Mouse (Mus musculus) heart, adult 2 months (tissue): ENCODE measurements at regions not wholly inside any gene's neighbourhood (a gene's known extent, or its start where the extent isn't known, plus 50 kb on each side); places are given as distances from the start of the nearest gene placed in this dataset.

Experiments used
- DNase-seq, 2 experiments: peaks; one replicate each; pipeline ENCODE4 v3.0.0; 2021
- H3K27ac ChIP-seq: fragments of 200-600 bp; 2 replicates; pipeline ENCODE4 v1.8.1; 2022
- H3K27me3 ChIP-seq: fragments of 200-500 bp; 2 replicates; pipeline ENCODE4 v1.6.1; 2012; ENCODE audit warnings: mild to moderate bottlenecking, low read length, inconsistent platforms, mixed read lengths; ENCODE audit not compliant: control insufficient read depth, insufficient read depth
- H3K36me3 ChIP-seq: fragments of 200-500 bp; 2 replicates; pipeline ENCODE4 v1.6.1; 2012; ENCODE audit warnings: low read length, inconsistent platforms; ENCODE audit not compliant: control insufficient read depth, insufficient read depth
- H3K4me1 ChIP-seq: fragments of 200-500 bp; 2 replicates; pipeline ENCODE4 v1.6.1; 2011; ENCODE audit warnings: low read length; ENCODE audit not compliant: control insufficient read depth, insufficient read depth
- H3K4me3 ChIP-seq: fragments of 200-600 bp; 2 replicates; pipeline ENCODE4 v1.8.1; 2022
- H3K79me2 ChIP-seq: fragments of 200-500 bp; replicated peaks from 2 replicates; pipeline ENCODE4 v1.6.1; 2012; ENCODE audit warnings: mild to moderate bottlenecking, inconsistent platforms, low read length, moderate library complexity, mixed read lengths; ENCODE audit not compliant: control insufficient read depth, insufficient read depth
- H3K9ac ChIP-seq: fragments of 200-500 bp; 2 replicates; pipeline ENCODE4 v1.6.1; 2012; ENCODE audit warnings: low read depth, mild to moderate bottlenecking, control low read depth, inconsistent platforms, low read length, mixed read lengths
- CTCF ChIP-seq: fragments of 200-600 bp; IDR thresholded peaks from 2 replicates; pipeline ENCODE4 v1.8.1; 2022; ENCODE audit warnings: antibody characterized with exemption, mild to moderate bottlenecking, moderate library complexity
- EP300 ChIP-seq: fragments of 200-500 bp; IDR thresholded peaks from 2 replicates; pipeline ENCODE4 v1.6.1; 2011; ENCODE audit warnings: low read depth, low read length, control low read depth; ENCODE audit not compliant: insufficient read depth
- POLR2A ChIP-seq: fragments of 200-500 bp; IDR thresholded peaks from 2 replicates; pipeline ENCODE4 v1.6.1; 2011; ENCODE audit warnings: mild to moderate bottlenecking, low read depth, low read length, control low read depth; ENCODE audit not compliant: insufficient read depth
- WGBS: fragments of 180-500 bp; shearing (Covaris S2); methylation state at CpG from one replicate; pipeline ENCODE4 v1.1.7; 2018; 5-methylcytosine and 5-hydroxymethylcytosine counted together
- intact Hi-C: fragments of 180-260 bp; cut with DNase I; formaldehyde crosslinking; loops from one replicate; pipeline ENCODE4 v1.15.1; 2025

DNA sequence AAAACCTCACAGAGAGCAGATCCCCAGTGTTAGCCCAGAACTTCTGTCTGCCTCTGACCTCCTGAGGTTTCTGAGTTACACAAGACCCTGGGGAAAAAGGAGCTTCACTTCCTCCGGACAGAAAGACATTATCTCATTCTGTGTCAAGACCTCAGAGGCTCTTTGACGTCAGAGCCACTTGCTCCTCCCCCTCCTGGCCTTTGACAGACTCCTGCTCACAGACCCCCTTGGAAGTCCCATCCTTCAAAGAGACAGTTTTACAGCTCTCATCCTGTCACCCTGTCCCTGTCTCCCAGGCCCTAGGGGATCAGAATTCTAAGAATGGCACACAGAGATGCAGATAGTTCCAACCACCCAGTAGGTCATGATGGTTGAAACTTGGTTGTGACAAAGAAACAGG is 206.2 kb upstream of the Tnp1 start:
- TF ChIP-seq EP300: no peak
- TF ChIP-seq CTCF: no peak
- no peak for TF ChIP-seq POLR2A
- H3K27me3 ChIP-seq: no peaks in the 10 kb centered on the region
- H3K79me2 ChIP-seq: no peaks in the 10 kb centered on the region
- H3K36me3 ChIP-seq: no peaks in the 10 kb centered on the region
- DNase-seq: peak; percentile 23 to 24
- 36% methylated on average over 2 of the region's 2 CpGs for WGBS
- intact Hi-C loops: no loop called here
- H3K4me3 ChIP-seq: no peak overlapping the region
- no peak overlapping the region for H3K27ac ChIP-seq
- no peak overlapping the region for H3K9ac ChIP-seq
- peaks cover 2% of the 10 kb centered on the region; the same call in 1 of the 2 replicates for H3K4me1 ChIP-seq

GRCm38 (mm10) chr1:73214305-73214946 is 198.7 kb upstream of the Tnp1 start:
- intact Hi-C loops: no loop called here
- H3K79me2 ChIP-seq: no peaks in the 10 kb centered on the region
- no peaks in the 10 kb centered on the region for H3K27me3 ChIP-seq
- H3K27ac ChIP-seq: no peak overlapping the region
- TF ChIP-seq POLR2A (no peak), CTCF (0 out of 2 replicates have a peak, but pooled peaks have one; percentile 6)
- H3K36me3 ChIP-seq: no peaks in the 10 kb centered on the region
- no peak overlapping the region for H3K4me3 ChIP-seq
- H3K9ac ChIP-seq: no peak overlapping the region
- peak in 1 of 2 experiments; percentile 6 for DNase-seq
- H3K4me1 ChIP-seq: no peaks in the 10 kb centered on the region
- WGBS: 72% methylated on average over 5 of the region's 5 CpGs

DNA sequence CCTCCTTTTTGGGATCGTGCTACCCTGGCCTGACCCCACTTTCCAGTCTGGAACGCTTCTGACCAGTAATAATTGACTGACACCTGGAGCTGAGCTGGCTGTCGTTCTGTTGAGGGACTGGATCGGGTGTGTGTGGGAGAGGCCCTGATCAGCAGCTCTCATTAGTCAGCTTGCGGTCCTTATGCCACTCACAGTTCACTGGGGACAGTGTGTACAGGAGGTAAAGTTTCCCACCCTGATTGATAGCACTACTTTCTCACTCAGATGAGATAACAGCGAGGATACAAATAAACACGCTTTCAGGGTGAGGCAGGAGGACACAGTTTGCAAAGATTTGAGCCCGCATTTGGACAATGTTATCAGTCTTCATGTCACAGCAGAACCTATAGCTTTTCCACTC is 191.7 kb upstream of the Tnp1 start:
- no peak overlapping the region for H3K27ac ChIP-seq
- H3K27me3 ChIP-seq: no peaks in the 10 kb centered on the region
- no peak overlapping the region for H3K9ac ChIP-seq
- H3K4me3 ChIP-seq: no peak overlapping the region
- no peaks in the 10 kb centered on the region for H3K79me2 ChIP-seq
- WGBS: 70% methylated on average over 8 of the region's 8 CpGs
- DNase-seq: no peak
- no peak for TF ChIP-seq EP300
- no peak for TF ChIP-seq CTCF
- H3K36me3 ChIP-seq: no peaks in the 10 kb centered on the region
- H3K4me1 ChIP-seq: peaks cover 2% of the 10 kb centered on the region; the same call in 1 of the 2 replicates
- intact Hi-C loops: no loop called here

DNA sequence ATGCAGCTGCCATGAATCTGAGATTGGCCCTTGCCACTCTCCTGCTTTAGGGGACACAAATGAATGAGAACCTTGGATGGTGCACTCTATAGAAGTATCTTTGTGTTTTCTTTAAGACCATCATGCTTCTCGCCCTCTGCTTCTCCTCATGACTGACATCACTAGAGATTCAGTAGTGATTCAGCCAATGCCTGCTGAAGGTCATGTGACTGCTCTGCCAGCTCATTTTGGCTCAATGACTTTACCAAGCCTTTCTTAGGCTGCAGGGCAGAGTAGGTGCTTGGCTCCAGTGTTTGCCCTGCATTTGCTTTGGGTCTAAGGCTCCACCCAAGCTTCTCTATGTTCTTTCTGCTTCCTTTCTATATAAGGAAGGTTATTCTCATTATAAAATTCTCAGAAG is 190.1 kb upstream of the Tnp1 start:
- 94% methylated on average over 1 of the region's 1 CpGs for WGBS
- Histone ChIP-seq H3K27ac (no peak overlapping the region), H3K79me2 (no peaks in the 10 kb centered on the region), H3K27me3 (no peaks in the 10 kb centered on the region), H3K4me1 (peaks cover 2% of the 10 kb centered on the region; the same call in 1 of the 2 replicates), H3K9ac (no peak overlapping the region), H3K36me3 (no peaks in the 10 kb centered on the region), H3K4me3 (no peak overlapping the region)
- TF ChIP-seq POLR2A: no peak
- no peak for TF ChIP-seq CTCF
- TF ChIP-seq EP300: no peak
- intact Hi-C loops: no loop called here
- DNase-seq: no peak

DNA sequence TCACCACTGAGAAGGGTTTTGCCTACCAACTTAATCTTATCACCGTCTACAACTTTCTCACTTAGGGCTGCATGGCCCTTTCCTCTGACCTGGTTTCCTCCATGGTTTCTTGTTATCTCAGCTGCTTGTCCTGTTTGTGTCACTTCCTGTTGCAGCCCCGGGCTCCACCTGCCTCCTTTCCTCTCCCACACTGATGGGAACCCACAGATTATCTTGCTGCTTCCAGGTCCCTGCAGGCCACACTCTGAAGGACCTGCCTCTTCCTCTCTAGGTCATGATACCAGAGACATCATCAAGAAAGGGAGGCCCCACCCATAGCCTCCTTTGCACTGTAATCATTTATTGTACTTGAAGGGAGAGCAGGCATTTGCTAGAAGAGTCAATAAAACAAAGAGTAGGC is 184.4 kb upstream of the Tnp1 start:
- peak; percentile 41 to 64 for DNase-seq
- WGBS: 31% methylated on average over 2 of the region's 2 CpGs
- Histone ChIP-seq H3K79me2 (no peaks in the 10 kb centered on the region), H3K4me3 (no peak overlapping the region), H3K27me3 (no peaks in the 10 kb centered on the region), H3K9ac (no peak overlapping the region), H3K36me3 (no peaks in the 10 kb centered on the region), H3K27ac (peak overlapping the region; percentile 70), H3K4me1 (peaks cover 3% of the 10 kb centered on the region; the same call in 1 of the 2 replicates)
- intact Hi-C loops: loop anchor here (1.0 to 5.0 kb wide), 3 partner anchors 11 to 128 kb away; no protein-coding TSS in a partner anchor
- TF ChIP-seq EP300 (peak; percentile 94), CTCF (peak; percentile 8; the same call in 1 of the 2 replicates), POLR2A (no peak)

DNA sequence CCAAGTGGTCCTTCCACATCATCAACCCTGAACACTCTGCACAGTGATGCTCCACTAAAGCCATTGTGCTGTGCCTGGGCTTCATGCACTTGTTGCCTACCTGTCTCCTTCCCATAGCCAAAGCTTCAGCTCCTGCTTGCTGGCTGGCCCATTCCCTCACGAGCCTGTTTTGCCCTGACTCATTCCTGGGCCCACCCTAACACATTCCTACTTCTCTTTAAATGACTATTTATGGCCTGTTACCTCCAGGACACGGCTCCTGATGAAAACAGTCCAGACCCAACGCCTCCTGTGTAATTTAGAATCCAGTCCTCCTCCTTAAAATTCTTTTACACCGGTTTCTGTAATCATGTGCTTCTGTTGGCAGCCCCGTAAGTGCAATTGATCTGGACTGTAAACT is 175.1 kb upstream of the Tnp1 start:
- H3K4me1 ChIP-seq: peaks cover 3% of the 10 kb centered on the region
- intact Hi-C loops: no loop called here
- DNase-seq: no peak
- WGBS: 69% methylated on average over 5 of the region's 5 CpGs
- no peaks in the 10 kb centered on the region for H3K79me2 ChIP-seq
- no peak overlapping the region for H3K27ac ChIP-seq
- TF ChIP-seq EP300 (no peak), CTCF (no peak), POLR2A (no peak)
- H3K4me3 ChIP-seq: no peak overlapping the region
- no peaks in the 10 kb centered on the region for H3K36me3 ChIP-seq
- H3K27me3 ChIP-seq: no peaks in the 10 kb centered on the region
- H3K9ac ChIP-seq: no peak overlapping the region
